Mouse (Mus musculus) intestine, embryonic 15.5 days (tissue): ENCODE results near the gene Fam69b. TPM values are rescaled to one million over a fixed set of nuclear protein-coding genes. Genes with fewer than 3 reads are reported as not detected.

Experiments
- ATAC-seq: fragments of 200-750 bp; cut with Nextera tagmentation; 2 replicates; pipeline ENCODE4 v1.8.0; 2017; ENCODE audit warnings: moderate TSS enrichment, moderate library complexity
- H3K27ac ChIP-seq: fragments of 300-500 bp; sonication (generic); 2 replicates; pipeline ENCODE4 v1.5.1; 2015; ENCODE audit warnings: mild to moderate bottlenecking, inconsistent platforms
- H3K27me3 ChIP-seq: fragments of 300-500 bp; sonication (generic); replicated peaks from 2 replicates; pipeline ENCODE4 v1.6.1; 2015; ENCODE audit warnings: inconsistent platforms
- H3K36me3 ChIP-seq: fragments of 300-500 bp; sonication (generic); 2 replicates; pipeline ENCODE4 v1.6.1; 2015; ENCODE audit warnings: inconsistent platforms
- H3K4me1 ChIP-seq: fragments of 300-500 bp; sonication (generic); replicated peaks from 2 replicates; pipeline ENCODE4 v1.6.1; 2015; ENCODE audit warnings: inconsistent platforms
- H3K4me2 ChIP-seq: fragments of 300-500 bp; sonication (generic); replicated peaks from 2 replicates; pipeline ENCODE4 v1.6.1; 2015; ENCODE audit warnings: mild to moderate bottlenecking, inconsistent platforms
- H3K4me3 ChIP-seq: fragments of 300-500 bp; sonication (generic); replicated peaks from 2 replicates; pipeline ENCODE4 v1.5.1; 2015; ENCODE audit warnings: inconsistent platforms
- H3K9ac ChIP-seq: fragments of 300-500 bp; sonication (generic); 2 replicates; pipeline ENCODE4 v1.6.1; 2015; ENCODE audit warnings: inconsistent platforms
- H3K9me3 ChIP-seq: fragments of 300-500 bp; sonication (generic); 2 replicates; pipeline ENCODE4 v1.6.1; 2016; ENCODE audit warnings: inconsistent platforms
- WGBS: fragments of 180-500 bp; shearing (Covaris S2); methylation state at CpG from one replicate; pipeline ENCODE4 v1.1.7; 2015; 5-methylcytosine and 5-hydroxymethylcytosine counted together
- polyA plus RNA-seq: library from polyadenylated mRNA; unstranded; fragments of >200 nt; fragmentation: Nextera tagmentation; extraction: Ambion mirVana; gene quantifications from 2 replicates; pipeline ENCODE4 v1.2.1, GENCODE M21; 2015

The Fam69b gene
- 31.1 and 32.6 TPM in 2 replicates for polyA plus RNA-seq

DNA sequence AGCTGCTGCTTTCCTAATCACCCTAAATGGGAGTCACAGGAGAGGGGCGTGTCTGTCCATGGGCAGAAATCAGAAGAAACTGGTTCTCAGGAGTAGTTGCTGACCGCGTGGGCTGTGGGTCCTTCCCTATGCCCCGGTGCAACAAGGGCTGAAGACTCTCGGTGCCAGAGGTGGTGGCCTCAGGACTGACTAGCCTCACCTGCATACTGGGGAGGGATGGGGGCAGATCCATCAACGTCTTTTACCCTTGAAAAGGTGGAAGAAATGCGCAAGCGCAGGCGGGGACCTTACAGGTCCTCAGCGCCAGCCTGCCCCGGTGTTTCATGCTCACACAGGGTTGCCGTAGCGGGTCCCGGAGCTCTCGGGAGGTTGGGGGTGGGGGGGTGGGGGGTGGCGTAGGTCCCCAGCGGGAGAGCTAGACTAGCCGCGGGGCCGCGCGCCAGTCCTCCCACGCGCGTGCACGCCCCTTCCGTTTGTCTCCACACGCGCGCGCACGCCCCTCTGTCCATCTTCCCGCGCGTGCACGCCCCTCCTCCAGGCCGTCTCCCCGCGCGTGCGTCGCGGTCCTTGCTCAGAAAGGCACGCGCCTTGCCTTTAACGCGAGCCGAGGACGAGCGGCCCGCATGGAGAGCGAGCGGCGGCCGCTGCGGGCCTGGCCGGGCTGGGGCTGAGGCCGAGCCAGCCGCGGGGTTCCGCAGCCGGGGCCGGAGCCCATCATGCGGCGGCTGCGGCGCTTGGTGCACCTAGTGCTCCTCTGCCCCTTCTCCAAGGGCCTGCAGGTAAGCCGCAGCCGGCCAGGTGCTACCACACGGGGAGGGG, at the start of gene Fam69b:
TSS of gene Fam69b (plus strand) at position 537 of the 819 bp plus-strand sequence.
- no peaks in the 10 kb centered on the region for H3K9me3 ChIP-seq

DNA sequence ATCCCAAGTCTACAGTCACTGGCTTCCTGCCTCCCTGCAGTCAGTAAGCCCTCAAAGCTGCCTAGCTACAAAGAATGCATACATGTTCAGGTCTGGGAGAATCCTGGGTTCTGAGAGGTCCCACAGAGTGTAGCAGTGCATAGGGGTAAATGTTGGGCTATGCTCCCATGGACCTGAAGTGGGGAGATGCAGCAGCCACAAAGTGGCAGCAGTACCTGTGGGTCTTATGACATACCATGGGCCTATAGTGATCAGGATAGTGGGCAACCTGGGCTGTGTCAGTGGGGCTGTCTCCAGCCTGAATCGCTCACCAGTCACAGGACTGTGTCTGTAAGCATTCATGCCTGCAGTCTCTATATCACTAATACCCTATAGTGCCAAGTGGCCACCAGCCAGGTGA, 48.5 kb upstream of the Fam69b start, which contains the start of gene Egfl7:
TSS of gene Egfl7 (plus strand) at position 301 of the 400 bp plus-strand sequence.
- WGBS = 86% methylated on average over 1 of the region's 1 CpGs
- no peaks in the 10 kb centered on the region for H3K36me3 ChIP-seq

More for the DNA sequence above, at the start of gene Fam69b:
- no peaks in the 10 kb centered on the region for H3K36me3 ChIP-seq
- H3K27me3 ChIP-seq = no peaks in the 10 kb centered on the region
- H3K27ac ChIP-seq = peak within 1 kb of the TSS; percentile 44
- H3K4me2 ChIP-seq = peak within 1 kb of the TSS; percentile 98
- ATAC-seq = peak; percentile 69
- WGBS = under 1% methylated on average over 70 of the region's 70 CpGs
- peak within 1 kb of the TSS; percentile 81 for H3K9ac ChIP-seq
- peak within 1 kb of the TSS; percentile 72 for H3K4me3 ChIP-seq
- peaks cover 27% of the 10 kb centered on the region for H3K4me1 ChIP-seq

DNA sequence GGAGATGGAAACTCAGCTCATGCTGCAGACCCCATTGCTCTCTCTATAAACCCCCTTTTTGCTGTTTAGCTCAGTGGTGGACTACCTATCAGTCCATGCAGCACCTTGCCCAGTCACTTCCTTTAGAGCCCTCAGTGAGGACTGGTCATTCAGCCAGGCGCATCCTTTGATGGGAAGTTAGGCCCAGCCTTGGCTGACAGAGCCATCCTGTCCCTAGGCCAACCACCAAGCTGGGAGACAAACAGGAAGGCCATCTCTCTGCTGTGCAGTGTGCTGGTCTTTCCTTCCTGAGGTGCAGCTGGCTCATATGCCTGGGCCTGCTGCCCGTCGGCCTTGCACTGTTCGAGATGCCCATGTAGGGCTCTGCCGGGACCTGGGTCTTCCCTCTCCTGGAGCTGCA, 47.5 kb upstream of the Fam69b start:
- Histone ChIP-seq H3K4me2 (no peak overlapping the region), H3K4me1 (peaks cover 11% of the 10 kb centered on the region; the same call in 1 of the 2 replicates)

More for the DNA sequence above, 48.5 kb upstream of the Fam69b start, which contains the start of gene Egfl7:
- no peak for ATAC-seq
- H3K27me3 ChIP-seq = no peaks in the 10 kb centered on the region
- H3K27ac ChIP-seq = peak within 1 kb of the TSS; percentile 17; the same call in 1 of the 2 replicates
- H3K4me2 ChIP-seq = no peak within 1 kb of the TSS
- H3K9me3 ChIP-seq = no peaks in the 10 kb centered on the region
- peaks cover 11% of the 10 kb centered on the region; the same call in 1 of the 2 replicates for H3K4me1 ChIP-seq
- no peak within 1 kb of the TSS for H3K9ac ChIP-seq
- H3K4me3 ChIP-seq = no peak within 1 kb of the TSS

DNA sequence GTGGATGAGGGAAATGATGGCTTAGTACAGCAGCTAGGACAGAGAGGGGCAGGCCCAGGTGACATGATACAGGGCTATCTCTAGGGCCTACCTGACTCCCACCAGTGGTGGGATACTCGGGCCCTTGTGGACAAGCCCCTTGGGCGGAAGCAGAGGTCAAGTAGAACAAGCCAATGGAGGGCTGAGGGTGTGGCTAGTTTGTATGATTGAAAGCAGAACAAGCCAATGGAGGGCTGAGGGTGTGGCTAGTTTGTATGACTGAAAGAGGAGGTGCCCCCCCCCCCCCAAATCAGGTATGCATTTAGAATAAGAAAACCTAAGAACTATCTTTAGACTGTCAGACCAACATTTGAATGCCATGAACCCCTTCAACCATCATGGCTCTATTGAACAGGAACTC, 46.1 kb upstream of the Fam69b start:
- Histone ChIP-seq H3K27ac (peak overlapping the region; percentile 29; the same call in 1 of the 2 replicates), H3K4me2 (no peak overlapping the region), H3K9me3 (no peaks in the 10 kb centered on the region), H3K27me3 (no peaks in the 10 kb centered on the region), H3K4me1 (peaks cover 17% of the 10 kb centered on the region; the same call in 1 of the 2 replicates), H3K9ac (no peak overlapping the region), H3K4me3 (no peak overlapping the region), H3K36me3 (no peaks in the 10 kb centered on the region)
- no peak for ATAC-seq
- 60% methylated on average over 2 of the region's 2 CpGs for WGBS

More for the DNA sequence above, 47.5 kb upstream of the Fam69b start:
- Histone ChIP-seq H3K27me3 (no peaks in the 10 kb centered on the region), H3K27ac (no peak overlapping the region), H3K9ac (no peak overlapping the region), H3K9me3 (no peaks in the 10 kb centered on the region), H3K36me3 (no peaks in the 10 kb centered on the region), H3K4me3 (no peak overlapping the region)
- WGBS = 84% methylated on average over 5 of the region's 5 CpGs
- no peak for ATAC-seq

DNA sequence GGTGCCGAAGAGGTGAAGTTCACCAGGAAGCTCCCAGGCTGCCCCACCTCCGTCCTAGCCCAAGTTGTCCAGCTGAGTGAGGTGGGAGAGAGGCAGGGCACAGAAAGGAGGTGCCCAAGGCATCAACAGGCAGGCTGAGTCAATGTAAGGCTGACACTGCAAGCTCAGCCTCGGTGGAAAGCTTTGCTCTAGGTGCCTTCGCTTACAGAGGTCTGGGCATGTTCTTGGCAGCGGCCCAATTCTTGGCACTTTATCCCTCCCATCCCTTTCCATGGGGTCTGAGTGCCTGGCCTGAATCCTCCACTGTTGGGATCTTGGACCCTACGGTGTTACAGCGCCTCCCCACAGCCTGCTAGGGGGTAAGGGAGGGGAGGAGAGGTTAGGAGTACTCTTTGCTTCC, 45.5 kb upstream of the Fam69b start:
- H3K27ac ChIP-seq = peak overlapping the region; percentile 29; the same call in 1 of the 2 replicates
- H3K4me2 ChIP-seq = no peak overlapping the region
- WGBS = 73% methylated on average over 7 of the region's 7 CpGs

DNA sequence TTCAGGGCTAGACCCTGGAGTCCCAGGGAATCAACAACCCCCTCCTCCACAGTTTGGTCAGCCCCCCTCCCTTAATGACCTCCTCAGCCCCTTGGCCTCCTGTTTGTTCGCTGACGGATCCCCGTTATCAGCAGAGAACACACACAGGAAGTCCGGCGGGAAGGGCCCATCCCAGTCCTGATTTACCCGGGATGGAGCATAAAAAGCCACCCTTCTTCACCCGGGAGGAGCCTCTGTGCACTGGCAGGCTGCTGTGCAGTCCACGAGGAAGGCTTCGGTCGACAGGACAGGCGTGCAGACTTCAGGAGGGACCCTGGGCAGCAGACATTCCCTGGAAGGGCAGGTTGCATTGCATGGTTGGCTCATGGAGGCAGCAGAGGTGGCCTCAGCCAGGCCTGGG, 44.6 kb upstream of the Fam69b start:
- Histone ChIP-seq H3K4me1 (peaks cover 19% of the 10 kb centered on the region; the same call in 1 of the 2 replicates), H3K36me3 (no peaks in the 10 kb centered on the region), H3K9me3 (no peaks in the 10 kb centered on the region), H3K27ac (0 out of 2 replicates have a peak overlapping the region, but pooled peaks have one; percentile 17), H3K4me2 (no peak overlapping the region), H3K9ac (peak overlapping the region; percentile 30), H3K4me3 (peak overlapping the region; percentile 22), H3K27me3 (no peaks in the 10 kb centered on the region)
- no peak for ATAC-seq
- WGBS = 28% methylated on average over 11 of the region's 11 CpGs

More for the DNA sequence above, 45.5 kb upstream of the Fam69b start:
- Histone ChIP-seq H3K9ac (no peak overlapping the region), H3K27me3 (no peaks in the 10 kb centered on the region), H3K4me1 (peaks cover 19% of the 10 kb centered on the region; the same call in 1 of the 2 replicates), H3K9me3 (no peaks in the 10 kb centered on the region), H3K36me3 (no peaks in the 10 kb centered on the region), H3K4me3 (no peak overlapping the region)
- no peak for ATAC-seq

DNA sequence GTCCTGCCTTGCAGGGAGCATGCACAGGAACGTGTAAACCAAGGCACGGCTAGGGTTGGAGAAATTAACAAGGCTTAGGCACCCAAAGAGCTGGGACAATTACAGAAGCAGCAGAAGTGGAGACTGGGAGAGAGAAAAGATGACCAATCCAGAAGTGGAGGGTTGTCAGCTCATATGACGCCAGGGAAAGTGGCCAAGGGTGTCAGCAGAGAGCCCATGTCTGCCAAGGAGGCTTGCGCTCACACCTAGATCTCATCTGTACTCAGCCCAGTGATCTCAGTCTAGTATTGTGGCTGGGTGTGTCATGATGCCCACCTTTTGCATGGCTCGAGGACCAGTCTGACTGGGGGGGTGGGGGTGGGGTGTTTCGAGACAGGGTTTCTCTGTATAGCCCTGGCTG, 42.5 kb upstream of the Fam69b start:
- Histone ChIP-seq H3K9me3 (no peaks in the 10 kb centered on the region), H3K9ac (no peak overlapping the region), H3K4me2 (no peak overlapping the region), H3K4me3 (peak overlapping the region; percentile 65), H3K36me3 (no peaks in the 10 kb centered on the region), H3K27me3 (no peaks in the 10 kb centered on the region), H3K4me1 (peaks cover 19% of the 10 kb centered on the region; the same call in 1 of the 2 replicates), H3K27ac (no peak overlapping the region; the same call in 1 of the 2 replicates)
- no peak for ATAC-seq
- 59% methylated on average over 6 of the region's 6 CpGs for WGBS

DNA sequence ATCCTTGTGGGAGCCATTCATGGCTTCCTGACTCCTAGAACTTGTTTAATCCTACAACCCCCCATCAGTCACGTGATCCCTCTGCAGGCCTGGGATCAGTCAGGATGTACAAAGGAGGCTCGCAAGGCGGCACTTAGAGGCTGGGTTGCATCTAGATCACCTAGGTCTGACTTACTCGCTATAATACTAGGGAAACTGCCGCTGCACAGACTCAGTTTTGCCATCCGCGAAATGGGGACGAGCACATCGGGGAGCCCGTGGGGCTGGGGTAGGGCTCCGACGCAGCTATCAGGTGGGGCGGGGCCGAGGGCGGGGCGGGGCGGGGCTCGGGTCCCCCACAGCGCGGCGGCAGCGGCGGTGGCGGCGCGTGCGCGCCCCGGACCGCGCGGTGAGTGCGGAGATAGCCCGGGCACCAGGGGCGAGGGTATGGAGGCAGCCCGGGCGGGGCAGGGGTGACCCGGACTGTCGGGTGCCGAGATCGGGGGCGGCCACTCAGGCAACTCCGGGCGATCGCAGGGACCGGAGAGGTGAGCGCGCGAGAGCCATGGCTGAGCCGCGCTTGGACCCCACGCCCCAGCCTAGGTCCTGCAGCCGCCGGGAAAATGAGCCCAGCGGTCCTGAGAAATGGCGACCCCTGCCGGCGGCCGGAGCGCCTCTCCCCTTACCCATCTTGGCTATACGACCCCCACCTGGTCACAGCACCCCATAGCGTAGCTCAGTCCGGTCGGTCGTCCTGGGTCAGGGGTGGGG, 41.8 kb upstream of the Fam69b start, which contains the start of gene Gm20532:
TSS of gene Gm20532 (plus strand) at position 346 of the 750 bp plus-strand sequence.
- Histone ChIP-seq H3K36me3 (no peaks in the 10 kb centered on the region; the same call in 1 of the 2 replicates), H3K27me3 (no peaks in the 10 kb centered on the region), H3K4me1 (peaks cover 19% of the 10 kb centered on the region; the same call in 1 of the 2 replicates), H3K4me3 (peak within 1 kb of the TSS; percentile 65), H3K9me3 (no peaks in the 10 kb centered on the region), H3K9ac (peak within 1 kb of the TSS; percentile 59), H3K27ac (peak within 1 kb of the TSS; percentile 7), H3K4me2 (peak within 1 kb of the TSS; percentile 85)
- WGBS = under 1% methylated on average over 64 of the region's 65 CpGs
- ATAC-seq = peak; percentile 81

DNA sequence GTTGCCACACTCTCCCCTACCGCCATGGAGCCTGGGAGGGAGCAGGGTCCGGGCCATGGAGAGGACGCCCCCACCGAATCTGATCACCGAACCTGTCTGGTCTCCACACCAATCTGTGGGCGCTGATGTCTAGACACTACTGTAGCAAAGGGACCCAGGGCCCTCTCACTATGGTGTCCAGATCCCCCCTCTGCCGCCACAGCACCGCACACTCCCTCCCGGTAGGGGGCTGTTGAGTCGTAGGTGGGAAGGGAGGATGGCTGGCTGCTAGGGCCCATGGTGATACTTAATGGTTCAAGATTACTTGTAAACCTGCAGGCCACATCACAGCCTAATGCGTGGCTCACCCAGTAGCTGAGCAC, 41.2 kb upstream of the Fam69b start:
- Histone ChIP-seq H3K27me3 (no peaks in the 10 kb centered on the region), H3K9me3 (no peaks in the 10 kb centered on the region), H3K9ac (peak overlapping the region; percentile 59), H3K4me1 (peaks cover 19% of the 10 kb centered on the region; the same call in 1 of the 2 replicates), H3K36me3 (no peaks in the 10 kb centered on the region; the same call in 1 of the 2 replicates), H3K4me3 (peak overlapping the region; percentile 65), H3K4me2 (peak overlapping the region; percentile 85), H3K27ac (peak overlapping the region; percentile 7; the same call in 1 of the 2 replicates)
- ATAC-seq = peak; percentile 41
- WGBS = 4% methylated on average over 11 of the region's 11 CpGs

DNA sequence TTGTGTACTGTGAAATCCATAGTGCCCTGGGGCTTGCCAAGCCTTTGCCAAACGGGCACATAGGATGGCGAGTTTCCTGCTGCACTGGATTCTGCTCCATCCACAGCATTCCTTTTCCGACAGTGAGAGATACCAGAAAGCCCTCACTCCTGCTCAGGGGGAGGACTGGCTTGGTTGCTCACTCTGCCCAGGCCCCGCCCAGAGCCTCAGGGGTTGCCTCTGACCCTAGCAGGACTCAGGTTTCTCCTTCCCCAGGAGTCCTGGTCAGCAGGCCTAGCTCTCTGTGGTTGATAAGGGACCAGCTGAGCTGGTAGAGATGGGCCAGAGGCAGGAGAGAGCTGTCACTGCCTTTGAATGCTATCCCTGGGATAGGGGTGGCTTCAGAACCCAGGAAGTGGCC, 39.7 kb upstream of the Fam69b start:
- peaks cover 16% of the 10 kb centered on the region; the same call in 1 of the 2 replicates for H3K4me1 ChIP-seq
- peak overlapping the region; percentile 85 for H3K4me2 ChIP-seq
- H3K27ac ChIP-seq = no peak overlapping the region; the same call in 1 of the 2 replicates
- H3K4me3 ChIP-seq = peak overlapping the region; percentile 6; the same call in 1 of the 2 replicates
- H3K36me3 ChIP-seq = peaks cover 9% of the 10 kb centered on the region; the same call in 1 of the 2 replicates
- no peak for ATAC-seq
- WGBS = 39% methylated on average over 4 of the region's 4 CpGs
- H3K9ac ChIP-seq = 0 out of 2 replicates have a peak overlapping the region, but pooled peaks have one; percentile 11
- H3K27me3 ChIP-seq = no peaks in the 10 kb centered on the region
- no peaks in the 10 kb centered on the region for H3K9me3 ChIP-seq

DNA sequence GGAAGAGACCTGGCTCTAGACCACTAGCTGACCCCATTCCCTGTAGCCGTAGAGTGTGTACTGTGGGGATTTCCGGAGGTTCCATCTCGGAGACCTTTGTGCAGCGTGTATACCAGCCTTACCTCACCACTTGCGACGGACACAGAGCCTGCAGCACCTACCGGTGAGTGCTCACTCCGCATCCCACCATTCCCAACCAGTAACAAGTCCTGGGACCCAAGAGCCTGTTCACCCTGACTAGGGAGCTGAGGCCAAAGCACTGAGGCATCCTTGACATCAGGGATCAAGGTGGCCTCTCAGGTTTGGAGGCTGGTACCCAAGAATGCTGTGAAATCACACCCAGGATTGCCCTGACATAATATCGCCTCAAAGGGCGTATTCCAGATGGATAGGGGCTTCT, 39.0 kb upstream of the Fam69b start:
- Histone ChIP-seq H3K27ac (no peak overlapping the region), H3K4me3 (peak overlapping the region; percentile 2; the same call in 1 of the 2 replicates), H3K4me2 (0 out of 2 replicates have a peak overlapping the region, but pooled peaks have one; percentile 85), H3K27me3 (no peaks in the 10 kb centered on the region), H3K36me3 (peaks cover 9% of the 10 kb centered on the region; the same call in 1 of the 2 replicates), H3K4me1 (peaks cover 14% of the 10 kb centered on the region; the same call in 1 of the 2 replicates), H3K9me3 (no peaks in the 10 kb centered on the region), H3K9ac (no peak overlapping the region)
- 85% methylated on average over 10 of the region's 10 CpGs for WGBS
- ATAC-seq = no peak
